Mouse (Mus musculus) liver, adult 2 months (tissue): ENCODE measurements around the gene Wnt3a. TPM values are rescaled to one million over a fixed set of nuclear protein-coding genes. Genes with fewer than 3 reads are reported as not detected.

Experiments
- DNase-seq: peaks from one replicate; pipeline ENCODE4 v3.0.0-alpha.2; 2011; ENCODE audit warnings: low read depth, low spot score; ENCODE audit errors: extremely low read depth
- H3K27ac ChIP-seq: fragments of 200-500 bp; replicated peaks from 2 replicates; pipeline ENCODE4 v1.5.1; 2012; ENCODE audit warnings: low read depth, mild to moderate bottlenecking, control low read depth, inconsistent platforms, low read length; ENCODE audit not compliant: insufficient read depth
- H3K27me3 ChIP-seq: fragments of 200-500 bp; 2 replicates; pipeline ENCODE4 v1.6.1; 2012; ENCODE audit warnings: mild to moderate bottlenecking, moderate library complexity, low read length, inconsistent platforms; ENCODE audit not compliant: control insufficient read depth, insufficient read depth
- H3K36me3 ChIP-seq: fragments of 200-500 bp; 2 replicates; pipeline ENCODE4 v1.6.1; 2012; ENCODE audit warnings: low read length, inconsistent platforms; ENCODE audit not compliant: control insufficient read depth, insufficient read depth
- H3K4me1 ChIP-seq: fragments of 200-500 bp; 2 replicates; pipeline ENCODE4 v1.6.1; 2011; ENCODE audit warnings: low read length; ENCODE audit not compliant: control insufficient read depth, insufficient read depth
- H3K4me3 ChIP-seq: fragments of 200-500 bp; 2 replicates; pipeline ENCODE4 v1.5.1; 2011; ENCODE audit warnings: low read depth, mild to moderate bottlenecking, control low read depth, low read length, moderate library complexity; ENCODE audit not compliant: insufficient read depth
- H3K79me2 ChIP-seq: fragments of 200-500 bp; 2 replicates; pipeline ENCODE4 v1.6.1; 2012; ENCODE audit warnings: inconsistent platforms, mild to moderate bottlenecking, low read length, moderate library complexity; ENCODE audit not compliant: control insufficient read depth, insufficient read depth
- H3K9ac ChIP-seq: fragments of 200-500 bp; 2 replicates; pipeline ENCODE4 v1.6.1; 2012; ENCODE audit warnings: low read depth, mild to moderate bottlenecking, control low read depth, inconsistent platforms, low read length
- CTCF ChIP-seq: fragments of 200-500 bp; IDR thresholded peaks from 2 replicates; pipeline ENCODE4 v1.5.1; 2011; ENCODE audit warnings: low read depth, low read length, control low read depth
- POLR2A ChIP-seq: fragments of 200-500 bp; IDR thresholded peaks from 2 replicates; pipeline ENCODE4 v1.6.1; 2011; ENCODE audit warnings: low read length, control low read depth; ENCODE audit not compliant: insufficient read depth; ENCODE audit errors: extremely low read depth
- WGBS: fragments of 180-500 bp; shearing (Covaris S2); methylation state at CpG from one replicate; pipeline ENCODE4 v1.1.7; 2018; 5-methylcytosine and 5-hydroxymethylcytosine counted together
- polyA plus RNA-seq: library from polyadenylated mRNA; depleted of rRNA; stranded (reverse); fragments of >200 nt; gene quantifications from 2 replicates; pipeline ENCODE4 v1.2.3, GENCODE M21; 2012; rRNA removed
- total RNA-seq: library from RNA; depleted of rRNA; stranded (reverse); fragments of >200 nt; gene quantifications from 2 replicates; pipeline ENCODE4 v1.2.3, GENCODE M21; 2014; rRNA removed

Wnt3a gene
- total and polyA plus RNA-seq, 2 experiments, result not detected

- TF ChIP-seq CTCF (no peak), POLR2A (no peak)
- H3K4me3 ChIP-seq, result no peak overlapping the region
- H3K79me2 ChIP-seq, result peaks cover 16% of the 10 kb centered on the region; the same call in 1 of the 2 replicates
- no peak for DNase-seq
- peaks cover 15% of the 10 kb centered on the region for H3K4me1 ChIP-seq
- 63% methylated on average over 5 of the region's 5 CpGs for WGBS
- peak overlapping the region; percentile 23 for H3K9ac ChIP-seq
- no peaks in the 10 kb centered on the region for H3K27me3 ChIP-seq
- no peak overlapping the region for H3K27ac ChIP-seq
- H3K36me3 ChIP-seq, result peaks cover 28% of the 10 kb centered on the region
Observed at GRCm38 (mm10) chr11:59209580-59209979, 81.0 kb downstream of the Wnt3a start.

GRCm38 (mm10) chr11:59209003-59209441 is 81.5 kb downstream of the Wnt3a start:
- Histone ChIP-seq H3K27ac (peak overlapping the region; percentile 12; the same call in 1 of the 2 replicates), H3K27me3 (no peaks in the 10 kb centered on the region), H3K4me3 (peak overlapping the region; percentile 89), H3K4me1 (peaks cover 15% of the 10 kb centered on the region), H3K79me2 (peaks cover 12% of the 10 kb centered on the region; the same call in 1 of the 2 replicates), H3K9ac (peak overlapping the region; percentile 96), H3K36me3 (peaks cover 27% of the 10 kb centered on the region)
- TF ChIP-seq POLR2A (no peak), CTCF (peak; percentile 89)
- DNase-seq, result peak; percentile 76
- WGBS, result 4% methylated on average over 18 of the region's 18 CpGs

- H3K36me3 ChIP-seq, result peaks cover 27% of the 10 kb centered on the region
- peaks cover 7% of the 10 kb centered on the region; the same call in 1 of the 2 replicates for H3K79me2 ChIP-seq
- TF ChIP-seq CTCF (no peak), POLR2A (peak; percentile 90)
- DNase-seq, result peak; percentile 85
- H3K9ac ChIP-seq, result peak within 1 kb of the TSS; percentile 96
- under 1% methylated on average over 67 of the region's 67 CpGs for WGBS
- peak within 1 kb of the TSS; percentile 89 for H3K27ac ChIP-seq
- peak within 1 kb of the TSS; percentile 89 for H3K4me3 ChIP-seq
- H3K27me3 ChIP-seq, result no peaks in the 10 kb centered on the region
- H3K4me1 ChIP-seq, result peaks cover 11% of the 10 kb centered on the region
Observed at GRCm38 (mm10) chr11:59208153-59208831, 82.3 kb downstream of the Wnt3a start, which contains the start of gene 2310033P09Rik. TSS of gene 2310033P09Rik (plus strand) at chr11:59208321.

GRCm38 (mm10) chr11:59202081-59202995 is 88.2 kb downstream of the Wnt3a start, which contains the start of gene Mrpl55:
TSS of gene Mrpl55 (plus strand) at chr11:59202486.
- H3K36me3 ChIP-seq, result peaks cover 8% of the 10 kb centered on the region; the same call in 1 of the 2 replicates
- peak; percentile 90 for DNase-seq
- WGBS, result under 1% methylated on average over 63 of the region's 63 CpGs
- peak within 1 kb of the TSS; percentile 83 for H3K9ac ChIP-seq
- H3K27ac ChIP-seq, result peak within 1 kb of the TSS; percentile 61
- peak; percentile 61; the same call in 1 of the 2 replicates for TF ChIP-seq POLR2A
- no peak for TF ChIP-seq CTCF
- H3K4me1 ChIP-seq, result peaks cover 6% of the 10 kb centered on the region
- no peaks in the 10 kb centered on the region for H3K27me3 ChIP-seq
- H3K79me2 ChIP-seq, result peaks cover 10% of the 10 kb centered on the region; the same call in 1 of the 2 replicates
- H3K4me3 ChIP-seq, result peak within 1 kb of the TSS; percentile 94

GRCm38 (mm10) chr11:59201216-59202002 is 89.1 kb downstream of the Wnt3a start:
- Histone ChIP-seq H3K4me1 (peaks cover 6% of the 10 kb centered on the region), H3K27ac (peak overlapping the region; percentile 61), H3K36me3 (peaks cover 8% of the 10 kb centered on the region; the same call in 1 of the 2 replicates), H3K79me2 (peaks cover 10% of the 10 kb centered on the region; the same call in 1 of the 2 replicates), H3K27me3 (no peaks in the 10 kb centered on the region), H3K9ac (peak overlapping the region; percentile 61), H3K4me3 (peak overlapping the region; percentile 94)
- TF ChIP-seq CTCF (no peak), POLR2A (no peak)
- WGBS, result 18% methylated on average over 16 of the region's 16 CpGs
- DNase-seq, result no peak

Other genes with a start within 250 kb of the Wnt3a start
- 0.07 and 0.83 TPM in 2 replicates for gene Obscn, start 154.3 kb downstream of the Wnt3a start, total RNA-seq
- 0.02 and 0.07 TPM in 2 replicates for gene Obscn, start 154.3 kb downstream of the Wnt3a start, polyA plus RNA-seq
- 5.3 and 6.4 TPM in 2 replicates for gene Iba57, start 127.0 kb downstream of the Wnt3a start, total RNA-seq
- gene Iba57, start 127.0 kb downstream of the Wnt3a start, polyA plus RNA-seq, result 6.8 and 7.3 TPM in 2 replicates
- 0.40 and 0.46 TPM in 2 replicates for gene Gjc2, start 107.5 kb downstream of the Wnt3a start, total RNA-seq
- 0.66 and 0.76 TPM in 2 replicates for gene Gjc2, start 107.5 kb downstream of the Wnt3a start, polyA plus RNA-seq
- gene Guk1, start 98.5 kb downstream of the Wnt3a start, total RNA-seq, result 46.2 and 48.3 TPM in 2 replicates
- 48.7 and 69.7 TPM in 2 replicates for gene Guk1, start 98.5 kb downstream of the Wnt3a start, polyA plus RNA-seq
- 25.1 and 28.1 TPM in 2 replicates for gene Mrpl55, start 88.3 kb downstream of the Wnt3a start, total RNA-seq
- gene Mrpl55, start 88.3 kb downstream of the Wnt3a start, polyA plus RNA-seq, result 26.2 and 37.7 TPM in 2 replicates
- 2.6 and 3.2 TPM in 2 replicates for gene 2310033P09Rik, start 82.4 kb downstream of the Wnt3a start, total RNA-seq
- gene 2310033P09Rik, start 82.4 kb downstream of the Wnt3a start, polyA plus RNA-seq, result 8.5 and 9.2 TPM in 2 replicates
- gene Arf1, start 62.5 kb downstream of the Wnt3a start, total RNA-seq, result 194 and 214 TPM in 2 replicates
- gene Arf1, start 62.5 kb downstream of the Wnt3a start, polyA plus RNA-seq, result 319 and 336 TPM in 2 replicates
- 0.13 and 0.37 TPM in 2 replicates for gene Wnt9a, start 16.2 kb upstream of the Wnt3a start, total RNA-seq
- 0.46 TPM in 2 replicates for gene Wnt9a, start 16.2 kb upstream of the Wnt3a start, polyA plus RNA-seq
- gene Prss38, start 84.9 kb upstream of the Wnt3a start, total RNA-seq, result not detected in 2 replicates
- gene Prss38, start 84.9 kb upstream of the Wnt3a start, polyA plus RNA-seq, result not detected in 2 replicates
- gene Jmjd4, start 159.3 kb upstream of the Wnt3a start, total RNA-seq, result 5.0 and 5.4 TPM in 2 replicates
- 3.8 and 4.7 TPM in 2 replicates for gene Jmjd4, start 159.3 kb upstream of the Wnt3a start, polyA plus RNA-seq
- gene Snap47, start 160.4 kb upstream of the Wnt3a start, total RNA-seq, result 60.0 and 60.4 TPM in 2 replicates
- 70.9 and 76.3 TPM in 2 replicates for gene Snap47, start 160.4 kb upstream of the Wnt3a start, polyA plus RNA-seq
- 3.2 and 4.1 TPM in 2 replicates for gene Zfp867, start 181.7 kb upstream of the Wnt3a start, total RNA-seq
- 0.34 and 0.39 TPM in 2 replicates for gene Zfp867, start 181.7 kb upstream of the Wnt3a start, polyA plus RNA-seq
- gene Zkscan17, start 236.0 kb upstream of the Wnt3a start, total RNA-seq, result 5.1 and 7.1 TPM in 2 replicates
- gene Zkscan17, start 236.0 kb upstream of the Wnt3a start, polyA plus RNA-seq, result 8.0 and 9.4 TPM in 2 replicates